Mouse (Mus musculus): ENCODE data around the gene Nos1.
"Not testable (repeated sequence)": the region's sequence is repeated elsewhere in the genome, so short reads cannot be mapped to it uniquely, and the experiment has no call there.

The Nos1 gene

DNA sequence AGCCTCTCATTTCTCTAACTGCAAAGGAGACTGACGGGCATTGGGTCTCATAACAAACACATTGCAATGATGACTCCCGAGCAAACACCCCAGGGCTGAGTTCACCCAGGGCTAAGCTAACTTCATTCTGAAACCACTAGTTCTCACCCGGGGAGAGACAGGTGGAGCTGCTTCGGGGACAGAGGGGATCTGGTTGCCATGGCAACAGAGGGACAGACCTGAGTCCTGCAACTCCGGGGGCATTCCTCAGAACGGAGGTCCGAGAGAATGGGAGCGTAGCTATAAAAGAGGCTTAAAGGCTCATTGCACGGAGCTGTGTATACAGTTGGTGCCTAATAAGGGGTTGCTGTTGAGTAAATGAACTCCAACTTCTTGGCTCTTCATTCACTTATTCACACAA is 56.9 kb downstream of the Nos1 start:
- no peak for DNase-seq (ENCODE audit: extremely low read depth, insufficient read length, low spot score)

DNA sequence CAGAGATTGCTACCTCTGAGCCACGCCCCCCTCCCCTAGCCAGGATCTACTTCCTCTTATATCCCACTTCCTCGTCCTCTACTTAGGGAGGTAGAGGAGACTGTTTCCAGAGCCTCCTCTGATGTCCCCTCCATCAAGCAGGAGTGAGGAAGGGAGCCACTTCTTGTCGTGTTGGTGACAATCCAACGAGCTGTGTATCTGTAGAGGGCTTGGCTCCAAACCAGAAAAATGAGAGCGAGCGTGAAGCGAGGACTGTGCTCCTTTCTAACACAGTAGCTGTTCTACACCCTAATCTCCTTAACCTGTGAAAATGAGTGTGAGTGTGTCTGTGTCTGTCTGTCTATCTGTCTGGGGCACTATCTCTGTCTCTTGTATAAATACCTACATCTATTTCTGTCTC is 58.7 kb downstream of the Nos1 start:
- no peak for DNase-seq (ENCODE audit: extremely low read depth, insufficient read length, low spot score)

GRCm38 (mm10) chr5:117840203-117840602 is 59.4 kb downstream of the Nos1 start:
- DNase-seq (ENCODE audit: extremely low read depth, insufficient read length, low spot score) = no peak

DNA sequence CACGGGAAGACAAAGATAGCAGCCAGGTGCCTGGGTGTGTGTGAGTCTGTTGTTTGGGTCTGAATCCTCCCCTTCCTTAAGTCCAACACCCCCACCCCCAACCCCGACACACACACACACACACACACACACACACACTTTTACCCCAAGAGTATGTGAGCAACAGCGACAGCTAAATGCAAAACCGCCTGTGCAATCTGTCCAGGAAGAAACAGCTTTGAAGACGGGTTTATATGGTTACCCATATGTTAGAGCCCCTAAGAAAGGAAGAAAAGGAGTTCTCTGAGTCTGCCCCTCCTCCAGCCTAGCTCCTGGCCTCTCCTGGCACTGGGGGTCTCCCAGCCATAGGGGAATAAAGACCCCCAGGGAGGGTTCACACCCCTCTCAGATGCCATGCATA is 60.2 kb downstream of the Nos1 start:
- DNase-seq (ENCODE audit: extremely low read depth, insufficient read length, low spot score) = no peak

- no peak for DNase-seq (ENCODE audit: extremely low read depth, insufficient read length, low spot score)
Measured at GRCm38 (mm10) chr5:117841651-117842347, 61.0 kb downstream of the Nos1 start.

DNA sequence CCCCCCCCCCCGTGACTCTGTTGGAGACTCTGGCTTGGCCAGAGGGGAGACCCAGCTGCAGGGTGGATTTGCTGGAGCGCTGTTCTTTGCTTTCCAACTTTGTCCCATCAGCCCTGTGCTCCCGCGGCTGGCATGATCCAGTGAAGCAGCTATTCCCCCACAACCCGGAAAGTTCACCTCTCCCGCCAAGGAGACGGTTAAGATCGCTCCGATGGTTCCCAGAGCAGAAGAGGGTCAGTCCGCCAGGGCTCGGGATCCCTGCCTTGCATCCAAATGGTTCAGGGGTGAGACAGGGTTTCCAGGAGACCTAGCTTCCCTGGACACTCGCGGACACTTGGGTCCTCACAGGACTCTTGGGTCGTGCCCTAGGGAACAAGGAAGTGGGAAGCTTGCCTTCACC is 61.9 kb downstream of the Nos1 start:
- DNase-seq (ENCODE audit: extremely low read depth, insufficient read length, low spot score) = no peak

DNA sequence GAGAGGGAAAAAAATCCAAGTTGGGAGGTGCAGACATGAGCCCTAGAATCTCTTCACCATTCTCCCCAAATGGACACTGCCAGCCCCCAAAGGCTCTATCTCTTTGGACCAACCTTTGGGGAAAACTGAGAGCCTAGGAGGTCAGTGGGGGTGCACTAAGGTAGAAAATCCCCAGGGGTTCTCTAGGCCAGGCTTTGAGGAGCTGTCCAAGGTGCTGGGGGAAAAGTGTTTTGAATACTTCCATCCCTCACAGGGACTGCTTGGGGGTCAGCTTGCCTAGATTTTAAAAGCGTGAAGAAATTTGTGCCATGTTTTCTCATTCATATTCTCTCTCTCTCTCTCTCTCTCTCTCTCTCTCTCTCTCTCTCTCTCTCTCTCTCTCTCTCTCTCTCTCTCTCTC is 63.8 kb downstream of the Nos1 start:
- DNase-seq (ENCODE audit: extremely low read depth, insufficient read length, low spot score) = no peak

DNA sequence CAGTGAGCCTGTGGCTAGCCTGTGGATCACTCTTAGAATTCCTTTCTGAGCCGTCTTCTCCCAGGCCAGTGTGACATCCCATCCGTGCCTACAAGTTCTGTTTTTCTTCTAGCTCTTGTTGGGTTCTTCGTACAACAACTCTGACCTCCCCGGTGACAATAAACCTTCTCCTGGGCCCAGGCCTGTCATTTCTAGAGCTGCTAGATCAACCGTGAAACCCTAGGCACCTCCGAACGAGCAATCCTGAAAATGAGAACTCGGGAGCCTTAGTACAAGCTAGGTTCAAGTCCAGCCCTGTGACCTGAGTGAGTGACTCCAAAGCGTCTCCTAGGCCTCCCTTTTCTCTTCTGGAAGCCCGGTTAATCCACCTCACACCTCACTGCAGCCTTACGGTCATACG is 69.6 kb downstream of the Nos1 start:
- no peak for DNase-seq (ENCODE audit: extremely low read depth, insufficient read length, low spot score)

DNA sequence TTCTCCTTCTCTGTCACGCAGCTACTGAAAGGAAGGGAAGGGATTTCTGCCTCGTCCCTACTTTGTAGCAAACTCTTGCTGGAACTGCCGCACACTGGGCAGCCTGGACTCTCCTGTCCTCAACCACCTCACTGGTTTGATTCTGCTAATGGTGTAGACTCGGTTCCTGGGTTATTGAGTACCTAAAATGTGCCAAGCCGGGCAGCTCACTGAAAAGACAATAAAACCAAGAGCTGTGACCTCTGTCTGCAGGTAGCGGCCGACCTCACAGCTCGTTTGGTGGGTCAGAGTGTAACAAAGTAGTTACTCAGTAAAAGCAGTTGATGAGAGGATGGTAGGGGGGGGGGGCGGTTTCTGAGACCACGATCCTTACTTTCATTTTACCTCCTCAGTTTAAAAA is 72.9 kb downstream of the Nos1 start:
- no peak for DNase-seq (ENCODE audit: extremely low read depth, insufficient read length, low spot score)

- no peak for DNase-seq (ENCODE audit: extremely low read depth, insufficient read length, low spot score)
Measured at GRCm38 (mm10) chr5:117864588-117865300, 83.9 kb downstream of the Nos1 start.

- no peak for DNase-seq (ENCODE audit: extremely low read depth, insufficient read length, low spot score)
Measured at GRCm38 (mm10) chr5:117865876-117866275, 85.0 kb downstream of the Nos1 start.

- no peak for DNase-seq (ENCODE audit: extremely low read depth, insufficient read length, low spot score)
Measured at GRCm38 (mm10) chr5:117871614-117872013, 90.8 kb downstream of the Nos1 start.

GRCm38 (mm10) chr5:117873807-117874206 is 93.0 kb downstream of the Nos1 start:
- no peak for DNase-seq (ENCODE audit: extremely low read depth, insufficient read length, low spot score)

- DNase-seq (ENCODE audit: extremely low read depth, insufficient read length, low spot score) = no peak
Measured at GRCm38 (mm10) chr5:117874236-117874635, 93.4 kb downstream of the Nos1 start.

DNA sequence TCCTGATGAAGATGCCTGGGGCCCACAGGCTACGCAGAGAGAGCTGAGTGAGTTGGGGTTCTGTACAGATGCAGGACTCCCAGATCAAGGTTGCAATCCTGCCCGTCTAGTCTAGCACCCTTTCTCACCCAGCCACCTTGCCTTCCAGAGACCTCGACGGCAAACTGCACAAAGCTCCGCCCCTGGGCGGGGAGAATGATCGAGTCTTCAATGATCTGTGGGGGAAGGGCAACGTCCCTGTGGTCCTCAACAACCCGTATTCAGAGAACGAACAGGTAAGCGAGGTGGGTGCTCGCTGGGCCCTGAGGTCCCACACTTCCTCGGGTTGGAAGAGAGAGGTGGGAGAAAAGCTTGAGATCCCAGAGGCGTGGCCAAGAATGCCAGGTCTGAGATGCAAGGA is 98.3 kb downstream of the Nos1 start:
- no peak for DNase-seq (ENCODE audit: extremely low read depth, insufficient read length, low spot score)

GRCm38 (mm10) chr5:117880916-117881555 is 100.2 kb downstream of the Nos1 start:
- DNase-seq (ENCODE audit: extremely low read depth, insufficient read length, low spot score) = peak; percentile 55

GRCm38 (mm10) chr5:117882411-117882810 is 101.6 kb downstream of the Nos1 start:
- not testable (repeated sequence) for DNase-seq (ENCODE audit: extremely low read depth, insufficient read length, low spot score)

DNA sequence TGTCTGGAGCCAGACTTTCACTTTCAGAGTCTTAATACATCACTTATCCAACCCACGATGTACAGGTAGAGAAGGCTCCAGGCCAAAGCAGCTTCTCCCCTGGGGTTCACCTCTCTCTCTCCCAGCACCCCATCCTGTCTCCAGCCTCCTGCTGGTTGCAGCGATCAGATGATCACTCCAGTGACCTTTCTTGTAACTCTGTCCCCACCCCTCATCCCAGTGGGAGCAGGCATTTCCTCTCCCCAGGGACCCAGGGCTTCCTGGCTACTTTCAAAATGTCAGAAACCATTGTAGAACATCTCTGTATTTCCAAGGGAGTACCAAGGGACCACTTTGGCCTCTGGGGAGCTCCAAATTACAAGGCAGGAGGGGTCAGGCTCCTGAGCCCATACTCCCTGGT is 104.2 kb downstream of the Nos1 start:
- DNase-seq (ENCODE audit: extremely low read depth, insufficient read length, low spot score) = no peak

DNA sequence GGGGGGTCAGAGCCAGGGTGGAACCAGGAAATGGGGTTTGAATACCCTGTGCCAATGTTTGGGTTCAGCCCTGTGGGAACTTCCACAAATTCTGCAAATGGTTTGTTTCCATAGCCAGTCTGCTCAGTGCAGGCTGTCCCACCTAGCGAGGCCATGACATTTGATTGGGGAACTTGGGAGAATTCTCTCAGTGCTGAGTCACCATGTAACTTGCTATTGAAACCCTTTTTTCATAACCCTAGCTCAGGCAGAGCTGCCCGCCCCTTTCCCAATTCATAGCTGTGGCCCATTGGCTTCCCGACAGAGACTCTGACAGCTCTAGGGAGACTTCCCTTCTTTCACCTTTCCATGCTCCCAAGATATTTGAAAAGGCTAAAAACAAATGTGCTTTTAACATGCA is 107.3 kb downstream of the Nos1 start:
- DNase-seq (ENCODE audit: extremely low read depth, insufficient read length, low spot score) = no peak

- no peak for DNase-seq (ENCODE audit: extremely low read depth, insufficient read length, low spot score)
Measured at GRCm38 (mm10) chr5:117888946-117889345, 108.1 kb downstream of the Nos1 start.

DNA sequence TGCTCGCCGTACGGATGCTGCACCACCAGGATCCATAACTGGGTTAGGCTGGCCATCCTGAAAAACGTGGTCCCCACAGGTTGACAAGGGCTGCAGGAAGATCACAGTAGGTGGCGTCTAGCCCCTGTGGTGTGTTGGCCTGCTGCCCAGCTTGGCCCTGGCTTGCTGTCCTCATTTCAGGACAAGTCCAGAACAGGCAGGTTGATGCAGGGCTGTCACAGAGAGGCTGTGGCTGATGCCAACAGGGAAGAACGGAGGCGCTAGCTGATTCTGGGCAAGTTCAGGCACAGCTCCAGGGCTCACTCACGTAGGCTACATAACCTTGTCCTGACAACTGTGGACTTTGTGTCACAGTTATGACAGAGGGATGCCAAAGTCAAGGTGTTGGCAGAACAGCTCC is 108.7 kb downstream of the Nos1 start:
- no peak for DNase-seq (ENCODE audit: extremely low read depth, insufficient read length, low spot score)

GRCm38 (mm10) chr5:117890871-117891270 is 110.0 kb downstream of the Nos1 start:
- no peak for DNase-seq (ENCODE audit: extremely low read depth, insufficient read length, low spot score)

Data from 3134 (cell line).